Mouse (Mus musculus) hindbrain, embryonic 10.5 days (tissue): ENCODE measurements at regions not wholly inside any gene's neighbourhood (a gene's known extent, or its start where the extent isn't known, plus 50 kb on each side); places are given as distances from the start of the nearest gene placed in this dataset.

Experiments used
- DNase-seq: peaks from one replicate; pipeline ENCODE4 v3.0.0-alpha.2; 2017; ENCODE audit warnings: low spot score
- H3K27ac ChIP-seq: fragments of 300-500 bp; sonication (generic); 2 replicates; pipeline ENCODE4 v1.5.1; 2016; ENCODE audit warnings: mild to moderate bottlenecking, moderate library complexity
- H3K27me3 ChIP-seq: fragments of 300-500 bp; sonication (generic); 2 replicates; pipeline ENCODE4 v1.6.1; 2016; ENCODE audit warnings: mild to moderate bottlenecking; ENCODE audit not compliant: poor library complexity, insufficient read depth, severe bottlenecking
- H3K36me3 ChIP-seq: fragments of 300-500 bp; sonication (generic); 2 replicates; pipeline ENCODE4 v1.6.1; 2016; ENCODE audit warnings: mild to moderate bottlenecking, moderate library complexity
- H3K4me1 ChIP-seq: fragments of 300-500 bp; sonication (generic); replicated peaks from 2 replicates; pipeline ENCODE4 v1.6.1; 2016; ENCODE audit warnings: mild to moderate bottlenecking
- H3K4me3 ChIP-seq: fragments of 300-500 bp; sonication (generic); 2 replicates; pipeline ENCODE4 v1.5.1; 2016; ENCODE audit warnings: mild to moderate bottlenecking, moderate library complexity
- H3K9me3 ChIP-seq: fragments of 300-500 bp; sonication (generic); 2 replicates; pipeline ENCODE4 v1.6.1; 2016; ENCODE audit warnings: mild to moderate bottlenecking, moderate library complexity
- WGBS: fragments of 180-500 bp; shearing (Covaris S2); methylation state at CpG from one replicate; pipeline ENCODE4 v1.1.7; 2016; 5-methylcytosine and 5-hydroxymethylcytosine counted together

- no peaks in the 10 kb centered on the region for H3K27me3 ChIP-seq
- H3K9me3 ChIP-seq = no peaks in the 10 kb centered on the region
- H3K27ac ChIP-seq = no peak overlapping the region
- no peak overlapping the region for H3K4me3 ChIP-seq
- H3K4me1 ChIP-seq = no peaks in the 10 kb centered on the region
- H3K36me3 ChIP-seq = no peaks in the 10 kb centered on the region
- no peak for DNase-seq
- 86% methylated on average over 1 of the region's 1 CpGs for WGBS
These were observed 1050.7 kb downstream of the Tbl1xr1 start for GRCm38 (mm10) chr3:23127134-23127533.

- no peaks in the 10 kb centered on the region for H3K4me1 ChIP-seq
- H3K4me3 ChIP-seq = no peak overlapping the region
- H3K36me3 ChIP-seq = no peaks in the 10 kb centered on the region
- H3K27me3 ChIP-seq = no peaks in the 10 kb centered on the region
- no peaks in the 10 kb centered on the region for H3K9me3 ChIP-seq
- DNase-seq = no peak
- no peak overlapping the region for H3K27ac ChIP-seq
- 82% methylated on average over 1 of the region's 1 CpGs for WGBS
These were observed 1059.1 kb downstream of the Tbl1xr1 start for GRCm38 (mm10) chr3:23135551-23135950.

- Histone ChIP-seq H3K4me1 (no peaks in the 10 kb centered on the region), H3K4me3 (no peak overlapping the region), H3K9me3 (no peaks in the 10 kb centered on the region), H3K27ac (no peak overlapping the region), H3K36me3 (no peaks in the 10 kb centered on the region), H3K27me3 (no peaks in the 10 kb centered on the region)
- DNase-seq = no peak
These were observed 1062.5 kb downstream of the Tbl1xr1 start for GRCm38 (mm10) chr3:23138932-23139331.

DNA sequence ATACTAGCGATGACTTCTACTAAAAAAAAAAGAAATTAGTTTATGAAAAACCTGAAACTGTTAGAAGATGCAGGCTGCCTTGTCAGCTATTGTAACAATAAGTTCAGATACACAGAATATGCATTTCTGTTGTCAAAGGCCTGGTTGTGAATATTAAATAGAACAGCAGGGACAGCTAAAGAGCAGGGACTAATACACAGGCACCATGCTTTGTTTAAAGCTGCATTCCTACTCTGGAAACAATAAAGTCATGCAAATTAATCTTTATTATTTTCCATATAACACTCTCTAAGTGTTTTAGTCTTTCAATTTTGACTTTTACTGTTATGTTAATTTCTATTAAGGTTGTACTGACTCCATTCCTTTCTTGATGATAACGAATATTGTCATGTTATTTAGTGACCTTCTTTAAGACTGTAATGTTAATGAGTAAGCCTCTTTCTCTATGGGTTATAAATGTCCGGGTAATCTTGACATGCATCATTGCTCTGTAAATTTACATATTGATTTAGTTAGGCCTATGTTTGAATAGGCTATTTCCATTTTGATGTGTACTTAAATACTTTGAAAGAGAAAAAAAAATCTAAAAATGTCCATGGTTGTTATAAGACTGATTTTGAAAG is 1088.5 kb downstream of the Tbl1xr1 start:
- H3K4me3 ChIP-seq = no peak overlapping the region
- H3K27me3 ChIP-seq = no peaks in the 10 kb centered on the region
- H3K9me3 ChIP-seq = 0 out of 2 replicates have a peak, but pooled peaks cover 3% of the 10 kb centered on the region
- no peak overlapping the region for H3K27ac ChIP-seq
- no peaks in the 10 kb centered on the region for H3K36me3 ChIP-seq
- 80% methylated on average over 3 of the region's 3 CpGs for WGBS
- H3K4me1 ChIP-seq = no peaks in the 10 kb centered on the region
- no peak for DNase-seq

DNA sequence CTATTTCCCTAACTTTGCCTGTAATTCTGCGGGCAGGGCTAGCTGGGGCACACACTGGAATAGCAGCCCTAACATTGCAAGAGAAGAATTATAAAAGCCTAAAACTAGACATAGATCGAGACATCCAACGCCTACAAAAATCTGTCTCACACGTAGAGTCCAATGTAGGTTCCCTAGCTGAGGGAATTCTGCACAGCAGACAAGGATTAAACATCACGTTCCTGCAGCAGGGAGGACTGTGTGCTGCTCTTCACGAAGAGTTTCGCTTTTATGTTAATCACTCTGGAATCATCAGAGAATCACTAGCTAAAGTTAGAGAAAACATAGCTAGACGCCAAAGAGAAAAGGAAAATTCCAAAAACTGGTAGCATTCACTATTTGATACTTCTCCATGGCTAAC is 1106.9 kb downstream of the Tbl1xr1 start:
- Histone ChIP-seq H3K27ac (no peak overlapping the region), H3K9me3 (0 out of 2 replicates have a peak, but pooled peaks cover 2% of the 10 kb centered on the region), H3K4me3 (no peak overlapping the region), H3K27me3 (no peaks in the 10 kb centered on the region), H3K36me3 (no peaks in the 10 kb centered on the region), H3K4me1 (no peaks in the 10 kb centered on the region)
- WGBS = 93% methylated on average over 8 of the region's 8 CpGs
- DNase-seq = no peak

GRCm38 (mm10) chr3:23188479-23188878 is 1112.0 kb downstream of the Tbl1xr1 start:
- DNase-seq = no peak
- H3K4me3 ChIP-seq = no peak overlapping the region
- no peaks in the 10 kb centered on the region for H3K9me3 ChIP-seq
- no peaks in the 10 kb centered on the region for H3K4me1 ChIP-seq
- no peaks in the 10 kb centered on the region for H3K27me3 ChIP-seq
- no peak overlapping the region for H3K27ac ChIP-seq
- no peaks in the 10 kb centered on the region for H3K36me3 ChIP-seq
- 92% methylated on average over 4 of the region's 4 CpGs for WGBS

GRCm38 (mm10) chr3:23200056-23200455 is 1123.6 kb downstream of the Tbl1xr1 start:
- Histone ChIP-seq H3K36me3 (no peaks in the 10 kb centered on the region), H3K9me3 (no peaks in the 10 kb centered on the region), H3K4me3 (no peak overlapping the region), H3K27me3 (no peaks in the 10 kb centered on the region), H3K27ac (no peak overlapping the region), H3K4me1 (no peaks in the 10 kb centered on the region)
- no peak for DNase-seq
- 86% methylated on average over 1 of the region's 1 CpGs for WGBS

DNA sequence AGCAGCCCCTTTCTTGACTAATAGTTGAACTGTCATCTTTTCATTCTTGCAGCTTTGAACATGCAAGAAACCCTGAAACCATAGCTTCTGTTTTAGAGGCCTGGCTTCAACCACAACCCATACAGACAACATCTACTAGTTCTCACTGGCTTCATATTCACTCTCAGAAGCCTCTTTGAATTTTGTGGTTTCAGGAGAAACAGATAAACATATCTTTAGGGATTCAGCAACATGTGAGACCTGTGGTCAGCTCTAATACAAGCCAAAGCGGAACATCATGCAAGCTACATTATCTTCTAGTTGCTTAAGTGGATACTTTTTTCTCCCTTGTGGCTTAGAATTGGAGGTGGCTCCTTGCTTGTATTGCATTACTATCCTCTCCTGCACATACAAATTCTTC is 1138.0 kb downstream of the Tbl1xr1 start:
- Histone ChIP-seq H3K27ac (no peak overlapping the region), H3K27me3 (no peaks in the 10 kb centered on the region), H3K9me3 (no peaks in the 10 kb centered on the region), H3K36me3 (no peaks in the 10 kb centered on the region), H3K4me3 (no peak overlapping the region), H3K4me1 (no peaks in the 10 kb centered on the region)
- WGBS = 88% methylated on average over 1 of the region's 1 CpGs
- no peak for DNase-seq

GRCm38 (mm10) chr3:23216754-23217153 is 1140.3 kb downstream of the Tbl1xr1 start:
- no peaks in the 10 kb centered on the region for H3K4me1 ChIP-seq
- no peaks in the 10 kb centered on the region for H3K9me3 ChIP-seq
- H3K27me3 ChIP-seq = no peaks in the 10 kb centered on the region
- WGBS = 83% methylated on average over 1 of the region's 1 CpGs
- H3K36me3 ChIP-seq = no peaks in the 10 kb centered on the region
- no peak overlapping the region for H3K4me3 ChIP-seq
- no peak overlapping the region for H3K27ac ChIP-seq
- no peak for DNase-seq

DNA sequence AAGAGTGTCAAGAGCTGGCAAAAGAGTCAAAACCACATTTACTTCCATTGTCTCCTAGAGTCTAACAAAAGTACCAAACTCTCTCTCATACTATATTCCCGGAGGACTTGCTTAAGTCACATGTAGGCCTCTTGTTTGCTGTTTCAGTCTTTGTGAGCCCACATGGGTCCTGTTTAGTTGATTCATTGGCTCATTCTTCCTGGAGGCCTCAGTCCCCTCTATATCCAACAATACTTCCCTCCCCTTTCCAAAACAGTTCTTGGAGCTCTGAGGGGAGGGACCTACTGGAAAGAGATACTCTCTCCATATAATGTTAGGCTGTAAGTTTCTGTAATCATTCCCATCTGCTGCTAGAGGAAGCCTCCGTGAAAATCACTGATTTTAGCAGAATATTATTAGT is 1171.8 kb downstream of the Tbl1xr1 start:
- Histone ChIP-seq H3K4me1 (no peaks in the 10 kb centered on the region), H3K27me3 (no peaks in the 10 kb centered on the region), H3K4me3 (no peak overlapping the region), H3K9me3 (no peaks in the 10 kb centered on the region), H3K36me3 (no peaks in the 10 kb centered on the region), H3K27ac (no peak overlapping the region)
- DNase-seq = no peak
- 79% methylated on average over 2 of the region's 2 CpGs for WGBS

GRCm38 (mm10) chr3:23252180-23252579 is 1175.7 kb downstream of the Tbl1xr1 start:
- H3K36me3 ChIP-seq = no peaks in the 10 kb centered on the region
- no peaks in the 10 kb centered on the region for H3K27me3 ChIP-seq
- H3K4me3 ChIP-seq = no peak overlapping the region
- no peaks in the 10 kb centered on the region for H3K4me1 ChIP-seq
- no peaks in the 10 kb centered on the region for H3K9me3 ChIP-seq
- DNase-seq = no peak
- H3K27ac ChIP-seq = no peak overlapping the region

DNA sequence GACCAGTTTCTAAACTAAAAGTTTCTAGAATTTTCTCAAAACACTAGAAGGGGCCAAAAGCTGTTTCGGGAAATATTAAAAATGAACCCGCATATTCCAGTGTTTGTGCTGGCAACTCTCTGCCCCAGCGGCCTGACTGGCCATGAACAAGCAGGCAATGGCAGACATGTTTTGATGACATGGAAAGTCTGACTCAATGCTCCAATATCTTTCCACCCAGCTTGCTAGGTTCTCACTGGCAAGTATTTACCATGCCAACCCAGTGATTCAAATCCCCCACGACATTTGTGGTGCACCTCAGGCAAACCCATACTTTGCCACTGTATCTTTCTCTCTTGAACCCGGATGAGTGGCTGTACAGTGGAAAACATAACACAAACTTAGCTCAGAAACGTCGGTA is 1222.4 kb downstream of the Tbl1xr1 start:
- WGBS = 87% methylated on average over 7 of the region's 7 CpGs
- H3K27ac ChIP-seq = no peak overlapping the region
- no peaks in the 10 kb centered on the region for H3K36me3 ChIP-seq
- no peaks in the 10 kb centered on the region for H3K4me1 ChIP-seq
- H3K27me3 ChIP-seq = no peaks in the 10 kb centered on the region
- no peak for DNase-seq
- H3K9me3 ChIP-seq = no peaks in the 10 kb centered on the region
- H3K4me3 ChIP-seq = no peak overlapping the region

GRCm38 (mm10) chr3:23334216-23334615 is 1257.8 kb downstream of the Tbl1xr1 start:
- Histone ChIP-seq H3K27me3 (no peaks in the 10 kb centered on the region), H3K36me3 (no peaks in the 10 kb centered on the region), H3K9me3 (no peaks in the 10 kb centered on the region; the same call in 1 of the 2 replicates), H3K4me3 (no peak overlapping the region), H3K27ac (no peak overlapping the region), H3K4me1 (no peaks in the 10 kb centered on the region)
- WGBS = 80% methylated on average over 2 of the region's 2 CpGs
- no peak for DNase-seq

GRCm38 (mm10) chr3:23334958-23335357 is 1258.5 kb downstream of the Tbl1xr1 start:
- Histone ChIP-seq H3K27me3 (no peaks in the 10 kb centered on the region), H3K9me3 (no peaks in the 10 kb centered on the region; the same call in 1 of the 2 replicates), H3K36me3 (no peaks in the 10 kb centered on the region), H3K4me1 (no peaks in the 10 kb centered on the region), H3K4me3 (no peak overlapping the region), H3K27ac (no peak overlapping the region)
- DNase-seq = no peak
